Mouse (Mus musculus) ES-E14 (cell line): ENCODE data around the gene Gm10553.
"Not testable (repeated sequence)": the region's sequence is repeated elsewhere in the genome, so short reads cannot be mapped to it uniquely, and the experiment has no call there.

Experiments
- CHD2 ChIP-seq: IDR thresholded peaks from 2 replicates; pipeline ENCODE4 v1.6.1; 2014; ENCODE audit warnings: mild to moderate bottlenecking, low read depth, low read length, inconsistent platforms
- HCFC1 ChIP-seq: IDR thresholded peaks from 2 replicates; pipeline ENCODE4 v1.6.1; 2012; ENCODE audit warnings: low read length, inconsistent platforms, borderline replicate concordance; ENCODE audit not compliant: insufficient read depth
- ZC3H11A ChIP-seq: IDR thresholded peaks from 2 replicates; pipeline ENCODE4 v1.6.1; 2012; ENCODE audit warnings: low read depth, mild to moderate bottlenecking, inconsistent platforms, low read length, borderline replicate concordance
- ZNF384 ChIP-seq: IDR thresholded peaks from 2 replicates; pipeline ENCODE4 v1.6.1; 2012; ENCODE audit warnings: low read depth, low read length, inconsistent platforms

DNA sequence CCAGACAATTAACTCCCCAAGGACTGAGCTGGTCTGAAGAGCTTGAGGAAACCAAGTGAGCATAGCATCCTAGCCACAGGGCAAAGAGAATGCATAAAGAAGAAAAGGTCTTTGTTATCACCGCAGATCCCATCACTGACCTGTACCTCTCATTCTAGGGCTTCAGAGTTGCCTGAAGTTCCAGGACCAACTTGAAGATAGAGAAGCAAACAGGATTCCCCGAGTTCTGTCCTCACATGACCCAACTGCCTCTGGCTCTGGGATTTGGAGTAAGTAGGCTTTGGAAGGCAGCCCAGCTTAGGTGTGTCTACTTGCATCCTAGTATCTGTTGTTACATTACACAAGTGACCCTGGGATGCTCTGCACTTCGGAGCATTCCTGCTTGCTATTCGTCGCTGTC lies 12.9 kb downstream of the Gm10553 start:
- not testable (repeated sequence) for TF ChIP-seq HCFC1, ZC3H11A, ZNF384, CHD2
